Mouse (Mus musculus): ENCODE results near the gene 2610318N02Rik.
A peak's percentile ranks its signal among the peaks of the same experiment; 100 is the strongest.

Gene 2610318N02Rik

GRCm38 (mm10) chr16:17110771-17111743 lies 13.9 kb downstream of the 2610318N02Rik start, which contains the start of gene Ppil2:
TSS of gene Ppil2 (minus strand) at chr16:17111257.
- DNase-seq (ENCODE audit: low spot score in 2 of 2) = peak; percentile 73 to 74

DNA sequence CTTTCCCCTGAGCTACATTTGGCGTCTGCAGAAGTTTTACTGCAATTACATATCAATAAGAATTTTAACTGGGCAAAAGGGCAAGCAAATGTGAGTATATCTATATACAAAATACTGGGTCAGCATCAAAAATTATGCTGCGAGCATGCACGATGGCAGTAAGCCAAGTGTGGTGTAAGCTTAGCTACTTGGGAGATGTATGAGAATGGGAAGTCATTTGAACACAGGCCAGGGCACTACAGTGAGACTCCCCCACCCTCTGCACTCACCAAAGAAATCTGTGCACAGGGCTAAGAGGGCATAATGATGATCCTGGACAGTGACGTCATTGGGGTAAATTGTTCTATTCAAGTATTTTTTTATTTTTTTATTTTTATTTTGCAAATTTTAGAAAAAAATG lies 20.4 kb downstream of the 2610318N02Rik start:
- DNase-seq (ENCODE audit: low spot score in 2 of 2) = no peak

DNA sequence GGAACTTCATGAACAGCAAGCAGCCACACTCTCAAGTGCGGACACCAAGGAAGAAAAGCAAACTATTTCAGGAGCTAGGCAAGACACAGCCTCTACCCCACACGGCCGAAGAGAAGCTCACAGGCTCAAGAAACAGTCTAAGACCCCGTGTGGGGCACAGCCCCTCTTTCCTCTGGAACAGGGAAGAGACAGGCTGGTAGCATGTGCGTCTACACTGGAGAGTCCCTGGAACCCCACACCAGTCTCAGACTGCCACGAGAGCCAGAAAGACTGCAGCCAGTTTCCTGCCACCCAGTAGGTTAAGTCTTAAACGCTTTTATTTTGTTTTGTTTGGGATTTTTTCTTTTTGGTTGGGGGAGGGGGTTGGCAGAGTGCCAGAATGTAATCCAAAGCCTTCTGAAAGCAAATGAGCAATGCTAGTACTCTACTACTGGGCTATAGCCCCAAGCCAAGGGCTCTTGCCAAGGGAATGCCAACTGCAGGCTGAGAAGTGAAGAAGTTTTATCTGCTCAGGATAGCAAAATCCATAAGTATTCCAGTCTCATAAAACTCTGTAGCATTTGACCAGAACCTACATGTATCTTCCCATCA lies 22.2 kb downstream of the 2610318N02Rik start:
- DNase-seq (ENCODE audit: low spot score in 2 of 2) = no peak

DNA sequence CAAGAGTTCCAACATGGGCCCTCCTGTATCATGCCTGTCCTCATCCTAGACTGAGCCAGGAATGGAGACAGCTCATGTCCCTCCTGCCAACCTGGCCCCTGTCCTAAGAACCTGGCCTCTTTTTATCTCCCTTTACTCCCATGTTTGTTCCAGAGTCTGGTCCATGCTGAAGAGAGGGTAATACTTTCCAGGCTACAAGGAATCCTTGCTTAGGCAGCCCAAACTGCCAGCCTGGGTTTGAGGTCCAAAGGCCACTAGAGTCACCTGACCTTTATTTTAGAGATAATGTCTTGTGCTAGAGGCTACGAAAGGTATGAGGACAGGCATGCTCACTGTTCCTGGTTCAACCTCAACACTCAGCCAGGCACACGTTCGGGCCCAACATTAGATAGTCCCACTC lies 28.0 kb downstream of the 2610318N02Rik start:
- DNase-seq (ENCODE audit: low spot score in 2 of 2) = no peak

DNA sequence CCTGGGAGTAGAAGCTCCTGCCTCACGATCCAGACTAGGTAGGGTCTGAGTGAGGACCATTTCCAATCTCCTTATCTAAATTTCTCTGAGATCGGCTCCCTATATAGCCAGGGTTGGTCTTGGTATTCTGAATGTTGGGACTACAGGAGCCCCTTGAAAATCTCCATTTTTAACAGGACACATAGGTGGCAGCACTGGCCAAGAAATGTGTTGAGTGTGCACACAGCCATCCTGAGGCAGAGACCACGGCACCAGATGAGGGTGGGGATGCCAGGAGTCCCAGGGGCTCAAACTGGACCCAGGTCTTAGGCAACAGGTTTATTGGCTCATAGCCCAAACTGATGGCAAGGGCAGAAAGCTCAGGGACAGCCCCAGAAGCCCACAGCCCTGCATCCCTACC lies 36.6 kb downstream of the 2610318N02Rik start:
- DNase-seq (ENCODE audit: low spot score in 2 of 2) = no peak

GRCm38 (mm10) chr16:17086669-17087193 lies 38.2 kb downstream of the 2610318N02Rik start:
- no peak for DNase-seq (ENCODE audit: low spot score in 2 of 2)

DNA sequence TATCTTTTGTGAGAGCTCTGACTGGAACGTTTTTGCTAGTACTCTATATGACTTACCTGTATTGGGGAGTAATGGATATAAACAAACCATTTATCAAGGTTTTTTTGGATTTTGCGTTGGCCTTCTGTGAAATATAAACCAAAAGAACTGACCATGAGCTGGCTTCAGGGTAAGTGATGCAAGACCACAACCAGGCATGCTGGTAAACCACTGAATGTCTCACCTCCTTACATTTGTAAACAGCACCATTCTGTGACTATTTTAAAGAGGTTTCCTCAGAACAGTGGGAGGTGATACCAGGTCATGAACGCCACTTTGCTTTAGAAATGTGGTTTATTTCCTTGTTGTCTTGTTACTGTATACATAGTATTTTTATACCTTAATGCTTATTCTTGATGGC lies 38.7 kb downstream of the 2610318N02Rik start:
- DNase-seq (ENCODE audit: low spot score in 2 of 2) = no peak

- DNase-seq (ENCODE audit: low spot score in 2 of 2) = peak in 1 of 2 experiments; percentile 33
Observed at GRCm38 (mm10) chr16:17085636-17086035, 39.3 kb downstream of the 2610318N02Rik start.

DNA sequence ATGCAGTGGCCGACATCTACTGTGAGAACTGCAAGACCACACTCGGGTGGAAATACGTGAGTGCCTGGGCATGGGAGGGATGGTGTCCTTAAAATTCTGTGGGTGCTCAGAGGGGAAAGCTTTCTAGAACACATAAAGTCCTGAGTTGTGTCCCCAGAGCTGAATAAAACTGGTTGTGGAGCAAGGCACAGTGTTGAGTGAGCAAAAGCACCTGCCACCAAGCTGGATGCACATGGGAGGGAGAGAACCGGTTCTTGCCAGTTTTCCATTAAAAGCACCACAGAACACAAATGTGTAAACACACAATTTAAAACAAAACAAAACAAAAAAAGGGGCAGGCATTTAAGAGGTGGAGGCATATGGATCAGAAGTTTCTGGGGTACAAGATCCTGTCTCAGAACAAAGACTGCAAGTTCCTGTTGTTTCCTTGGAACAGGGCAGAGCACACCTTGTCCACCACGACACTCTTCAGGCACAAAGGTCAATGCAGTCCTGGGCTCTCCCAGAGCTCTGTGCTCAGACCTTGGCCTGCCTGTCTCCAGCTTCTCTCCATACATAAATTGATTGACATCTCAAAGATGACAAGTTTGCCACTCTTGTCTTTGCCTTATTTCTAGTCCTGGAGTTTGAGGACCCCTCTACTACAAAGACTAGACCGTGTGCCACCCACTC lies 42.7 kb downstream of the 2610318N02Rik start:
- no peak for DNase-seq (ENCODE audit: low spot score in 2 of 2)

DNA sequence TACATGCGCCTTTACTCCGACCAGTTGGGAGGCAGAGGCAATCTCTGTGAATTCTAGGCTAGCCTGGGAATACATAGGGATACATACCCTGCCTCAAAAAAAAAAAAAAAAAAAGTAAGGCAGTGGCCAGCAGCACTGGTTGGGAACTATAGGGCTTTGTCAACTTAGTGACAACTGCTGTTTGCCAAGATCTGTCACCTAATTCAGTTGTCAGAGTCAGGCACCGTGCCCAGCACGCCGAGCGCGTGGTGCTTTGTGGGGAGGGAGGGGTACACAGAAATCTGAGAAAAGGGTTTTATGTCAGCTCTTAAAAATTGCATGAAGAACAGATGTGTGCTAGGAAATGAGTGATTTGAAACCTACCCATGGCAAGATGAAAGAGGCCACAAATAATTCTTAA lies 46.9 kb downstream of the 2610318N02Rik start:
- no peak for DNase-seq (ENCODE audit: low spot score in 2 of 2)

DNA sequence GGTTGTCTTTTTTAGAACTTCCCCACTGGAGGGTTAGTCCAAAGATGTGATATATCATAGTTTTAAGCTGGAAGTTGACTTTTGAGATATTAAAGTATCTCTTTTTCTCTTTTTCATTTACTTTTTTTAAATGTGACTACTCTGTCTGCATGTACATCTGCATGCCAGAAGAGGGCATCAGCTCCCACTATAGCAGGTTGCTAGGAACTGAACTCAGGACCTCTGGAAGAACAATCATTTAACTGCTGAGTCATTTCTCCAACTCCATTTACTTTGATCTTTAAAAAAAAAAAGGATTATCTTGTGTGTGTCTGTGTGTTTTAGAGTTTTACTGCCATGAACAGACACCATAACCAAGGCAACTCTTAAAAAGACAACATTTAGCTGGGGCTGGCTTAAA lies 48.1 kb downstream of the 2610318N02Rik start:
- DNase-seq (ENCODE audit: low spot score in 2 of 2) = no peak

- no peak for DNase-seq (ENCODE audit: low spot score in 2 of 2)
Observed at GRCm38 (mm10) chr16:17076301-17076700, 48.7 kb downstream of the 2610318N02Rik start.

DNA sequence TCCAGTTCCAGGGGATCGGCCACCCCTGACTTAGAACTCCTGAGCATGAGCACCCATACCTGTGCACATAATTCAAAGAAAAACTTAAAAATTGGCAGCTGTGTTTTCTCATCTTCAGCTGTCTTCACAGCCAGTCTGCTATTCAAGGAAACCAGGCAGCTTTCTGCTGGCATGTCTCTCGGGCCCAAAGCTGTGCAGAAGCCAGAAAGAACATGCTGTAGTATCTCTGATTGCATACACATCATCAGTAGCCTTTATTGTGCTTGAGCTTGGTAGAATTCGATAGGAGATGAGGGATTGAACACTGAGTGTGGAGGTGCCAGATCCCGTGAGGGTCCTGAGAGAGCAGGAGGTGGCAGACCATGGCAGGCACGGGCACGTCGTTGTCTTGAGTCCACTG lies 52.0 kb downstream of the 2610318N02Rik start:
- DNase-seq (ENCODE audit: low spot score in 2 of 2) = no peak

DNA sequence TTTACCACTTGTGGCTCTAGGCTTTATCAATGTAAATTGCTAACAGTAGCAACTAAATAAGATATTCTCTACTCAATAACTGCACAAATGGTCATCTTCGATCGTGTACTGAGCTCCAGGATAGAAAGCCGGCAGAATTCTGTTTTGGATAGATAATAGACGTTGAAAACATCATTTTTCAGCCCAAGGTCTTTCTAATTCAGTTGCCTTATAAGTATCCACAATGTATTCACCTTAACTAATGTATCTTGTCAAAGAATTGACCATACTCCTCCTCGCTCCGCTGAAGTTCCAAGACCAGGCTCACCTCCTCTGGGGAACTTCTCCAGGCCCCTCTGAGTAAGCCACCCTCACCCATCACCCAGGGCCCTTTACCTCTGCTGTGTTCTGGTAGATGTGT lies 54.3 kb downstream of the 2610318N02Rik start:
- DNase-seq (ENCODE audit: low spot score in 2 of 2) = no peak

DNA sequence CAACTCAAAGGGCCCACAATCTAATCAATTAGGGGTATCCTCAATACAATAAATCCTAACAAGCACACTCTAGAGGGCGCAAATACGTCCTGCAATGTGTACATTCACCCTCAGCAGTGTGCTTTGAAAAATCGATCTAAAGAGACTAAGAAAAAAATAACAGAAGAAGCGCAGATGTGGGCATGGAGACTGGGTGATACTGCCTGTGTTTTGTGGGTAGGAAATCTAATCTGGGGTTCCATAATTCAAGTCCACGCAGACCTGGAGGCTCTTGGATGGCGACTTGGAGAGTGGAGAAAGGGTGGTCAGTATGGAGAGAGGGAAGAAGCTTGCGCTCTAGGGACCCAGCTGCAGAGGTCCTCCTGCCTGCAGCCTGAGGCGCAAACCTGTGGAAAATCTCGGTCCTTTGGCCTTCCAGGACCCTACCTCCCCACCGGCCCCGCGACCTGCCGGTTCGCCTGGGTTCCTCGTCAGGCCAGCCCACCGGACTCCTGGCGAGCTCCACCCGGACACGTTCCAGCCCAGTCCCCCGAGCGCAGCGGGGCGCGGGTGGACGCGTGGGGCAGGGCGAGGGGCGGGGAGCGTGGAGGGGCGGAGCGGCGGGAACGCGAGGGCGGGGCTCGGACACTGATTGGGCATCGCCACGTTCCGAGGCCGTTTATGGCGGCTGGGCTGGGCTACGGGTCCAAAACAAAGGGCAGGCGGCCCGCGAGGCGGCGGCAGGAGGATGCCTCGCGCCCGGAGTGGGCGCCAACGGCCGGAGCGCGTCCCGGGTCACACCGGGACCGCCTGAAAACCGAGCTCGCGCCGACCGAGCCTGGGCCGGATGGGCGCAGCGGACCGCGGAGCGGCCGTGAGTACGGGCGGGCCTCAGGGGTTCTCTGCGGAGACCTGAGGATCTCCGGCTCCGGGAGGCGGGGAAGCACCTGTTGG lies 55.2 kb downstream of the 2610318N02Rik start, which contains the start of gene Ypel1:
Gene Ypel1, plus strand, starts transcription at position 186 of the 933 bp plus-strand sequence.
- DNase-seq (ENCODE audit: low spot score in 2 of 2) = peak; percentile 77 to 81

DNA sequence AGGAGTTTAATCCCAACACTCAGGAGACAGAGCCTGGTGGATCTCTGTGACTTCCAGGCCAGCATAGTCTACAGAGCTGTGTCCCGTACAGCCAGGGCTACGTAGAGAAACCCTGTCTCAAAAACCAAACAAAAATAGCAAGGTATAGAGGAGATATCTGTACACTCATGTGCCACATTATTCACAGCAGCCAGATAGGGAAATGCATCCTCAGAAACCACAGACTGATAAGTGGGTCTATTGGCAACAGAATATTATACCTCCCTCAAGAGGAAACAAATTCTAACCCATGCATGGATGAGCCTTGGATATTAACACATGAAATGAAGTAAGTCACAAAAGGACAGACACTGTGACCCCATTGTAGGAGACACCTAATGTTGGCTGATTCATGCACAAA lies 57.4 kb downstream of the 2610318N02Rik start:
- DNase-seq (ENCODE audit: low spot score in 2 of 2) = no peak
